Mouse (Mus musculus): Measurements from ENCODE around the gene Asb7. TPM values are rescaled to one million over a fixed set of nuclear protein-coding genes. Genes with fewer than 3 reads are reported as not detected.

Gene Asb7
- total RNA-seq, 2 experiments from 2014 or later, result 12.8 to 13.7 TPM

- no peak for DNase-seq (ENCODE audit: low spot score in 2 of 2)
Observed at GRCm38 (mm10) chr7:66660291-66660690, 29.1 kb downstream of the Asb7 start.

DNA sequence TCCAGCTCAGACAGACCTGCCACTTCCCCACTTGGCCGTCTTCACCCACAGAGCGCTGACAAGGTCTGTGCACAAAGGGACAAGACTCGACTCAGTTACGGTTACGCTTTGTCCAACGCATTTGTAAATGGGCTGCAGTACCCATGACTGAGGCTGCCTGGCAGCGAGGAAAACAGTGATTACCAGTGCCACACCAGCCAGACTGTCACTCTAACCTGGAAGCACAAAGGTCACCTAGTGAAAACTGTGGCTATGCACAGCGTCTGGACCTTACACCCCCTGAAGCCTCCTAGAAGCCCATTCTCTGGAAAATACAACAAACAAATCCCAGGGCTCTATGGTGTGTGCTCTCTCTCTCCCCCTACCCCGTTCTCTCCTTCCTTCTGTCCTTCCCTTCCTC lies 33.9 kb downstream of the Asb7 start:
- no peak for DNase-seq (ENCODE audit: low spot score in 2 of 2)

- no peak for DNase-seq (ENCODE audit: low spot score in 2 of 2)
Observed at GRCm38 (mm10) chr7:66653596-66653995, 35.8 kb downstream of the Asb7 start.

DNA sequence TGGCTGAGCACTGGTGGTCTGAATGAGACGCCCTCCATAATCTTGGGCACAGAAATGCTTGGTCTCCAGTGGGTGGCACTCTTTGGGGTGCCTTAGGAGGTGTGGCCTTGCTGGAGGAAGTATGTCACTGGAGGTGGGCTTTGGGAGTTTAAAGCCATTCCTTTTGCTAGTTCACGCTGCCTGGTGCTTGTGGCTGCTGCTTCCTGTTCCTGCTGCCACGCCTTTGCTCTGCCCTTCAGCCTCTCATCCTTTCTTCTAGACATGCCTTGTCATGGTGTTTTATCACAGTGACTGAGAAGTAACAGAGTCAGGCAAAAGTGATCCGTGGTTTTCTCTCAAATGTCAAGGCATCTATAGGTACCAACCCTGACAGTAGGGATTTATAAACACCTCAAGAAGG lies 37.2 kb downstream of the Asb7 start:
- DNase-seq (ENCODE audit: low spot score in 2 of 2), result no peak

DNA sequence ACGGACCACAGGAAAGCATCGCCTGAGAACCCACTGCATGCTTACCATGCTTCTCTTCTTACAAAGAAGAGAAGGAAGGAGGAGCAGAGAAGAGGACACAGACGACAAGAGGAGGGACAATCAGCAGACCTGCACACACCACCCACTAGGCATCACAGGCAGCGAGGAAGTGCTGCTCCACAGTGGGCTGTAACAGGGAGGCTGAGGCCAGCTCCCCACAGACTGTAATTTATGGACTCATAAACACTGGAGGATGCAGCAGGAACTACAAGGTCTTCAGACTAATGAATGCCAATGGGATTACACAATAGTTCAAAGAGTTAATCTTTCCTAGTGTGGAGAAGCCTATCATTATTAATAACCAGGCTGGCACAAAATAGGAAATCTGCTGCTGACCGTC lies 38.5 kb downstream of the Asb7 start:
- no peak for DNase-seq (ENCODE audit: low spot score in 2 of 2)

DNA sequence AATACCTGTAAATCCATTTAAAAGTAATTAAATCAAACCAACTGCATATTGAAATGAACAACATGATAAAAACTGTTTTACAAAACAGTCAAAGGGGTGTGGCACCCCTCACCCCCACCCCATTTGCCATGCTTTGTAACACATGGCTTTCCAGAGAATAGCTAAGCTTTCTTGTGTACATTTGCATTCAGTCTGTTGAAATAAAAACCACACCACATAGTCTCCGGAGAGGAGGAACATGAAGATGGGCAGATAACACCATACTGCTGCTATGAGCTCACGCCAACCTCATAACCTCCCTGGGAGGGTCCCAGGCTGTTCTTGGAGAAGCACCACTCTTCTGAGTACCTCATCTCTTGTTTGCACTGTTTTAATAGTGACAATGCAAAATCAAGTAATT lies 40.2 kb downstream of the Asb7 start:
- no peak for DNase-seq (ENCODE audit: low spot score in 2 of 2)

DNA sequence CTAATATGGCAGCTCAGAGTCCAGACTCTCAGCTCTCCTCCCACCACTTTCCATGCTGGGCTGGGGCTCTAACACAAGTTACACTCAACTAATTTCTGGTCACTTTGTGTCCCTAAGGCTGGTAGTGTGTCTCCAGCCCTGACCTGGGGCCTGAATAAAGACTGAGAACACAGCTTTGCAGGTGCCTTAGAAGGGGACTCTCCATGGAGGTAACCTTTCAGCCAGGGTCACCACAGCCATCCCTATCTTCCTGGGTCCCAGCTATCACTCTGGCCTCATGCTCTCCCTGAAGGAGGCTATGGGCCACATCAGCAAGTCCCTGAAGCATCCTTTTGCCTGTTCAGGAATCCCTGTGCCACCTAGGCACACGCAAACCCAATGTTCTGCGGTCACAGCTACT lies 43.7 kb downstream of the Asb7 start:
- DNase-seq (ENCODE audit: low spot score in 2 of 2), result no peak

- DNase-seq (ENCODE audit: low spot score in 2 of 2), result no peak
Observed at GRCm38 (mm10) chr7:66633351-66633750, 56.0 kb downstream of the Asb7 start.

- no peak for DNase-seq (ENCODE audit: low spot score in 2 of 2)
Observed at GRCm38 (mm10) chr7:66630154-66630800, 59.1 kb downstream of the Asb7 start.

- DNase-seq (ENCODE audit: low spot score in 2 of 2), result no peak
Observed at GRCm38 (mm10) chr7:66629419-66629818, 60.0 kb downstream of the Asb7 start.

GRCm38 (mm10) chr7:66623436-66623835 lies 66.0 kb downstream of the Asb7 start:
- no peak for DNase-seq (ENCODE audit: low spot score in 2 of 2)

GRCm38 (mm10) chr7:66601846-66602245 lies 87.5 kb downstream of the Asb7 start:
- DNase-seq (ENCODE audit: low spot score in 2 of 2), result no peak

DNA sequence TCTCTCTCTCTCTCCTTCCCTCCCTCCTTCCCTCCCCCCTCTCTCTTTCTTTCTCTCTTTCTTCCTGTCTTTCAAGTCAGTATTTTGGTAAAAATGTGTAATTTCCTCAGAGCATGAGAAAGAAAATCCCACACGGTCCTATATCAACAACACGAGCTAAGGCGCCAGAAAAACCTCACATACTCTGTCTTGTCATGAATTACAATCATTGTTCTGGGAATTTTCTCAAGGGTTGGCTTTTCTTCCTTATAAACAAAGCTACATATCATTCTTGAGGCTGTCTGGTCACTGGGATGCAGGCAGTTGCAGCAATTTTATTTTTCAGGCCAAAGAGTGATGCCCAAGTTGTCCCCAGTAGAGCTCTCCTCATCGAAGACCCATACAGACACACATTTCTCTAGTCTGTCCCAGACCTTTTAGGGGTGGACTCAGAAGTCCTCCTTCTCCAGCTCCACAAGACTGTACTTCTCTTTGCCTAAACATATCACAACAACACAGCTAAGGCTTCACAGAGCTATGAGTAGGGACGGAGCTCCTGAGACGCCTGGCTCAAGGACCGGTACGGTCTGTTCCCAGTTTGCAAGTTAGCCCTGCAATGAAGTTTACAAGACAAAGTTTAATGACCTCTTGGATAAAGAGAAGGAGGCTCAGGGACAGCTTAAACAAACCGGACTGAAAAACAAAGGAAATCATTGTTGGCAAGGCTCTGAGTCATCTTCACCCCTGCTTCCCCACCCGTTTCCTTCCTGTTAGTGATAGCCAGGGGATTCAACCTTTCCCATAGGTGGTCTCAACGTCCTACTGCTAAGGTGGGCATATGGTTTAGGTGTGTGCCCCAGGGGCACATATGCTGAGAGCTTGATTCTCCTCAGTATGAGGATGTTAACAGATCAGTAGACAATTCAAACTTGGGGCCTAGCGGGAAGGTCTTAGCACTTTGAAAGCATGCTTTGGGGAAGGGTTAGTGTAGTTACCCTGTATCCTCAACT lies 88.5 kb downstream of the Asb7 start:
- no peak for DNase-seq (ENCODE audit: low spot score in 2 of 2)

DNA sequence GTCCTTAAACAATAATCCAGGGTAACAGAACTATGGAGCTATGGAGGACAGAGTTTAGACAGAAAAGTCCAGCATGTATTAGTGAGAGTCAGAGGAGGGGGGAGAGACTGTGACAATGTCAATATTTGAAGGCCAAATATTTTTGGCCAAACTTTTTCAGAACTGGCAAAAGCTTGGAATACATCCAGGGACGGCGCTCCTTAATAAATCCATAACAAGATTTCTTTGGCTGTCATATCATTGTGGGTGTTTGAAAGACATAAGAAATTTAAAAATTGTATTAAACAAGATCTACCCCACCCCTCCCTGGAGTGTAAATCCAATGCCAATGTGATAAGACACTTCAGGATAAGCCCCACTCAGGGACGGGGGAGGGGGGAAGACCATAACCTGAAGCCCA lies 89.3 kb downstream of the Asb7 start:
- no peak for DNase-seq (ENCODE audit: low spot score in 2 of 2)

- no peak for DNase-seq (ENCODE audit: low spot score in 2 of 2)
Observed at GRCm38 (mm10) chr7:66597900-66598299, 91.5 kb downstream of the Asb7 start.

Other genes starting within 250 kb of the Asb7 start
- 1 to 10 TPM; 9.5 to 9.6 TPM for gene Lins1, start 293 bp upstream of the Asb7 start, total RNA-seq (2021)
- under 1 TPM; 0.10 to 0.23 TPM for gene Cers3, start 53.9 kb upstream of the Asb7 start, total RNA-seq (2021)
- 1 to 10 TPM; 2.3 to 3.1 TPM for gene Adamts17, start 150.1 kb upstream of the Asb7 start, total RNA-seq (2021)

All from adrenal gland, adult 18-20 months (tissue).